Mouse (Mus musculus): ENCODE data around the gene Cypt2.
"Not testable (repeated sequence)": the region's sequence is repeated elsewhere in the genome, so short reads cannot be mapped to it uniquely, and the experiment has no call there.

The Cypt2 gene

DNA sequence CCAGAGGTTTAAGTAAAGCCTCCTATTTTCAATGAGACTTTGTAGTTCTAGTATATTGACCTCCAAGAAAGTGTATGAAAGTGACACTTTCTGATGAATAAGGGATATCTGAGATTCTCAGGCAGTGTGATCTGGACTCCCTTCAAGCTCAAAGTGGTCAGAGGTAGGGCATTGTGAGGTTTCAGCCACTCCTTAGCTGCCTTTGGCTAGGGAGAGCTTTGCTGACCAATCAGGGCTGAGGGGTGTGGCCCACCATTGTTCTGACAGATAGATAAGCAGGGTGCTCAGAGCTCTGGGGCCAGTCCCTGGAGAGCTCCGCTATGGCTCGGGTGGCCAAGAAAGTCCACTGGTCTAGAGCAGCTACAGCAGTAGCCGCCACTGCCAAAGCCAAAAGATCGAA is at the start of gene Cypt2:
TSS of gene Cypt2 (plus strand) at position 301 of the 400 bp plus-strand sequence.
- not testable (repeated sequence) for DNase-seq (ENCODE audit: low spot score)

GRCm38 (mm10) chrX:105546234-105546633 is 46.7 kb downstream of the Cypt2 start:
- DNase-seq (ENCODE audit: low spot score): no peak
